Mouse (Mus musculus): Measurements from ENCODE around the gene Pitpnm2. TPM values are rescaled to one million over a fixed set of nuclear protein-coding genes. Genes with fewer than 3 reads are reported as not detected.

The Pitpnm2 gene
- polyA plus RNA-seq, 1 experiment from 2014 or later = 4.2 TPM

- no peak overlapping the region for H3K4me3 ChIP-seq
- no peak overlapping the region for H3K27ac ChIP-seq
- ATAC-seq (ENCODE audit: low FRiP score, low read depth) = no peak
- no peak overlapping the region for H3K4me2 ChIP-seq (replicated peaks)
- peaks cover 32% of the 10 kb centered on the region for H3K4me1 ChIP-seq
- H3K27me3 ChIP-seq = peaks cover 3% of the 10 kb centered on the region; the same call in 1 of the 2 replicates
- H3K9ac ChIP-seq = no peak overlapping the region
- H3K9me3 ChIP-seq = no peaks in the 10 kb centered on the region
- H3K36me3 ChIP-seq = no peaks in the 10 kb centered on the region
- 91% methylated on average over 5 of the region's 5 CpGs for WGBS
Observed at GRCm38 (mm10) chr5:124182097-124182496, 67.5 kb downstream of the Pitpnm2 start.

GRCm38 (mm10) chr5:124180500-124181167, 68.9 kb downstream of the Pitpnm2 start:
- H3K9ac ChIP-seq = no peak overlapping the region
- WGBS = 79% methylated on average over 12 of the region's 12 CpGs

GRCm38 (mm10) chr5:124179411-124179810, 70.1 kb downstream of the Pitpnm2 start:
- Histone ChIP-seq H3K27me3 (no peaks in the 10 kb centered on the region), H3K36me3 (no peaks in the 10 kb centered on the region), H3K4me1 (peaks cover 20% of the 10 kb centered on the region), H3K27ac (no peak overlapping the region), H3K4me2 (replicated peaks) (no peak overlapping the region), H3K9me3 (no peaks in the 10 kb centered on the region), H3K4me3 (no peak overlapping the region), H3K9ac (no peak overlapping the region)
- ATAC-seq (ENCODE audit: low FRiP score, low read depth) = no peak
- 92% methylated on average over 4 of the region's 4 CpGs for WGBS

More at GRCm38 (mm10) chr5:124180500-124181167, 68.9 kb downstream of the Pitpnm2 start:
- H3K9me3 ChIP-seq = no peaks in the 10 kb centered on the region
- H3K4me3 ChIP-seq = no peak overlapping the region
- no peak for ATAC-seq (ENCODE audit: low FRiP score, low read depth)
- no peaks in the 10 kb centered on the region for H3K36me3 ChIP-seq
- H3K4me2 ChIP-seq (replicated peaks) = no peak overlapping the region
- H3K27ac ChIP-seq = no peak overlapping the region
- peaks cover under 1% of the 10 kb centered on the region; the same call in 1 of the 2 replicates for H3K27me3 ChIP-seq
- peaks cover 28% of the 10 kb centered on the region for H3K4me1 ChIP-seq

GRCm38 (mm10) chr5:124176726-124177132, 72.8 kb downstream of the Pitpnm2 start:
- ATAC-seq (ENCODE audit: low FRiP score, low read depth) = peak; percentile 44; the same call in 1 of the 2 replicates
- no peaks in the 10 kb centered on the region for H3K27me3 ChIP-seq
- no peaks in the 10 kb centered on the region for H3K9me3 ChIP-seq
- H3K9ac ChIP-seq = no peak overlapping the region
- H3K27ac ChIP-seq = no peak overlapping the region; the same call in 1 of the 2 replicates
- H3K4me1 ChIP-seq = peaks cover 24% of the 10 kb centered on the region
- 11% methylated on average over 7 of the region's 7 CpGs for WGBS
- no peak overlapping the region for H3K4me3 ChIP-seq
- no peaks in the 10 kb centered on the region for H3K36me3 ChIP-seq
- H3K4me2 ChIP-seq (replicated peaks) = no peak overlapping the region

- no peaks in the 10 kb centered on the region for H3K9me3 ChIP-seq
- H3K27me3 ChIP-seq = no peaks in the 10 kb centered on the region
- H3K27ac ChIP-seq = no peak overlapping the region
- H3K4me2 ChIP-seq (replicated peaks) = no peak overlapping the region
- WGBS = 34% methylated on average over 4 of the region's 4 CpGs
- no peaks in the 10 kb centered on the region for H3K36me3 ChIP-seq
- H3K9ac ChIP-seq = no peak overlapping the region
- peaks cover 27% of the 10 kb centered on the region for H3K4me1 ChIP-seq
- peak; percentile 74 for ATAC-seq (ENCODE audit: low FRiP score, low read depth)
- no peak overlapping the region for H3K4me3 ChIP-seq
Observed at GRCm38 (mm10) chr5:124175138-124175537, 74.4 kb downstream of the Pitpnm2 start.

- ATAC-seq (ENCODE audit: low FRiP score, low read depth) = no peak
- 86% methylated on average over 15 of the region's 15 CpGs for WGBS
- Histone ChIP-seq H3K27ac (no peak overlapping the region), H3K4me2 (replicated peaks) (no peak overlapping the region), H3K27me3 (no peaks in the 10 kb centered on the region), H3K36me3 (no peaks in the 10 kb centered on the region), H3K9ac (no peak overlapping the region), H3K9me3 (no peaks in the 10 kb centered on the region), H3K4me1 (peaks cover 27% of the 10 kb centered on the region), H3K4me3 (no peak overlapping the region)
Observed at GRCm38 (mm10) chr5:124173012-124173985, 76.3 kb downstream of the Pitpnm2 start.

GRCm38 (mm10) chr5:124172246-124172645, 77.3 kb downstream of the Pitpnm2 start:
- ATAC-seq (ENCODE audit: low FRiP score, low read depth) = no peak
- no peak overlapping the region for H3K4me3 ChIP-seq
- no peak overlapping the region for H3K4me2 ChIP-seq (replicated peaks)
- H3K36me3 ChIP-seq = no peaks in the 10 kb centered on the region
- no peak overlapping the region for H3K27ac ChIP-seq
- WGBS = 85% methylated on average over 4 of the region's 4 CpGs
- peaks cover 34% of the 10 kb centered on the region for H3K4me1 ChIP-seq
- no peaks in the 10 kb centered on the region for H3K9me3 ChIP-seq
- H3K9ac ChIP-seq = no peak overlapping the region
- H3K27me3 ChIP-seq = no peaks in the 10 kb centered on the region

GRCm38 (mm10) chr5:124171781-124172180, 77.8 kb downstream of the Pitpnm2 start:
- H3K4me3 ChIP-seq = no peak overlapping the region
- H3K9me3 ChIP-seq = no peaks in the 10 kb centered on the region
- no peaks in the 10 kb centered on the region for H3K36me3 ChIP-seq
- no peak overlapping the region for H3K9ac ChIP-seq
- peaks cover 34% of the 10 kb centered on the region for H3K4me1 ChIP-seq
- H3K4me2 ChIP-seq (replicated peaks) = no peak overlapping the region
- H3K27me3 ChIP-seq = no peaks in the 10 kb centered on the region
- no peak overlapping the region for H3K27ac ChIP-seq
- ATAC-seq (ENCODE audit: low FRiP score, low read depth) = no peak
- WGBS = 54% methylated on average over 9 of the region's 9 CpGs

- H3K9ac ChIP-seq = no peak overlapping the region
- H3K36me3 ChIP-seq = no peaks in the 10 kb centered on the region
- H3K9me3 ChIP-seq = no peaks in the 10 kb centered on the region
- H3K4me2 ChIP-seq (replicated peaks) = no peak overlapping the region
- no peak for ATAC-seq (ENCODE audit: low FRiP score, low read depth)
- peaks cover 48% of the 10 kb centered on the region for H3K4me1 ChIP-seq
- H3K4me3 ChIP-seq = no peak overlapping the region
- H3K27me3 ChIP-seq = no peaks in the 10 kb centered on the region
- no peak overlapping the region for H3K27ac ChIP-seq
- WGBS = 80% methylated on average over 3 of the region's 3 CpGs
Observed at GRCm38 (mm10) chr5:124169224-124169621, 80.3 kb downstream of the Pitpnm2 start.

- ATAC-seq (ENCODE audit: low FRiP score, low read depth) = no peak
- H3K4me1 ChIP-seq = peaks cover 53% of the 10 kb centered on the region
Observed at GRCm38 (mm10) chr5:124168428-124169223, 80.9 kb downstream of the Pitpnm2 start.

GRCm38 (mm10) chr5:124167621-124168020, 81.9 kb downstream of the Pitpnm2 start:
- Histone ChIP-seq H3K4me1 (peaks cover 60% of the 10 kb centered on the region), H3K9me3 (no peaks in the 10 kb centered on the region)

More at GRCm38 (mm10) chr5:124168428-124169223, 80.9 kb downstream of the Pitpnm2 start:
- Histone ChIP-seq H3K27me3 (no peaks in the 10 kb centered on the region), H3K4me2 (replicated peaks) (no peak overlapping the region), H3K36me3 (no peaks in the 10 kb centered on the region), H3K27ac (no peak overlapping the region), H3K9ac (no peak overlapping the region), H3K9me3 (no peaks in the 10 kb centered on the region), H3K4me3 (no peak overlapping the region)
- WGBS = 77% methylated on average over 12 of the region's 12 CpGs

More at GRCm38 (mm10) chr5:124167621-124168020, 81.9 kb downstream of the Pitpnm2 start:
- ATAC-seq (ENCODE audit: low FRiP score, low read depth) = no peak
- WGBS = 45% methylated on average over 10 of the region's 10 CpGs
- no peaks in the 10 kb centered on the region for H3K27me3 ChIP-seq
- H3K4me2 ChIP-seq (replicated peaks) = no peak overlapping the region
- no peak overlapping the region for H3K27ac ChIP-seq
- no peak overlapping the region for H3K4me3 ChIP-seq
- H3K9ac ChIP-seq = no peak overlapping the region
- no peaks in the 10 kb centered on the region for H3K36me3 ChIP-seq

Measured in limb, embryonic 13.5 days (tissue).